Mouse (Mus musculus) neural tube, embryonic 14.5 days (tissue): ENCODE measurements around the gene Spon2. TPM values are rescaled to one million over a fixed set of nuclear protein-coding genes. Genes with fewer than 3 reads are reported as not detected.

Experiments
- ATAC-seq: fragments of 200-750 bp; cut with Nextera tagmentation; 2 replicates; pipeline ENCODE4 v1.8.0; 2017; ENCODE audit warnings: low read depth, mild to moderate bottlenecking, moderate TSS enrichment, moderate library complexity
- H3K27ac ChIP-seq: fragments of 300-500 bp; sonication (generic); 2 replicates; pipeline ENCODE4 v1.5.1; 2014; ENCODE audit warnings: low read depth, mild to moderate bottlenecking, control low read depth, low read length, moderate library complexity, mixed read lengths
- H3K27me3 ChIP-seq: fragments of 300-500 bp; sonication (generic); 2 replicates; pipeline ENCODE4 v1.6.1; 2014; ENCODE audit warnings: low read length; ENCODE audit not compliant: control insufficient read depth, insufficient read depth
- H3K36me3 ChIP-seq: fragments of 300-500 bp; sonication (generic); 2 replicates; pipeline ENCODE4 v1.6.1; 2014; ENCODE audit warnings: low read length, mixed read lengths; ENCODE audit not compliant: control insufficient read depth, insufficient read depth
- H3K4me1 ChIP-seq: fragments of 300-500 bp; sonication (generic); 2 replicates; pipeline ENCODE4 v1.6.1; 2014; ENCODE audit warnings: low read length; ENCODE audit not compliant: control insufficient read depth, insufficient read depth
- H3K4me2 ChIP-seq: fragments of 300-500 bp; sonication (generic); 2 replicates; pipeline ENCODE4 v1.6.1; 2014; ENCODE audit warnings: mild to moderate bottlenecking, low read depth, low read length, control low read depth
- H3K4me3 ChIP-seq: fragments of 300-500 bp; sonication (generic); 2 replicates; pipeline ENCODE4 v1.5.1; 2014; ENCODE audit warnings: low read depth, low read length, control low read depth, mixed read lengths
- H3K9ac ChIP-seq: fragments of 300-500 bp; sonication (generic); replicated peaks from 2 replicates; pipeline ENCODE4 v1.6.1; 2014; ENCODE audit warnings: low read depth, mild to moderate bottlenecking, control low read depth, low read length, mixed read lengths
- H3K9me3 ChIP-seq: fragments of 300-500 bp; sonication (generic); 2 replicates; pipeline ENCODE4 v1.6.1; 2016; ENCODE audit warnings: low read length; ENCODE audit not compliant: control insufficient read depth
- WGBS: fragments of 180-500 bp; shearing (Covaris S2); extraction: QIAGEN DNeasy Blood & Tissue Kit; methylation state at CpG from one replicate; pipeline ENCODE4 v1.1.7; 2014; 5-methylcytosine and 5-hydroxymethylcytosine counted together
- polyA plus RNA-seq: library from polyadenylated mRNA; unstranded; fragments of >200 nt; fragmentation: Nextera tagmentation; extraction: Ambion mirVana; gene quantifications from 2 replicates; pipeline ENCODE4 v1.2.1, GENCODE M21; 2014

Spon2 gene
- polyA plus RNA-seq, 1 experiment from 2014 or later: 0.54 TPM

GRCm38 (mm10) chr5:33237600-33238255, 19.5 kb upstream of the Spon2 start:
- no peak overlapping the region for H3K9ac ChIP-seq
- H3K9me3 ChIP-seq: no peaks in the 10 kb centered on the region
- H3K4me1 ChIP-seq: no peaks in the 10 kb centered on the region
- no peak overlapping the region for H3K4me3 ChIP-seq
- no peaks in the 10 kb centered on the region for H3K36me3 ChIP-seq
- no peak overlapping the region for H3K27ac ChIP-seq
- WGBS: 92% methylated on average over 10 of the region's 11 CpGs
- no peaks in the 10 kb centered on the region for H3K27me3 ChIP-seq
- no peak for ATAC-seq
- no peak overlapping the region for H3K4me2 ChIP-seq

- Histone ChIP-seq H3K4me2 (no peak overlapping the region), H3K9ac (no peak overlapping the region), H3K36me3 (no peaks in the 10 kb centered on the region), H3K27ac (no peak overlapping the region), H3K4me3 (no peak overlapping the region), H3K4me1 (no peaks in the 10 kb centered on the region), H3K27me3 (no peaks in the 10 kb centered on the region), H3K9me3 (no peaks in the 10 kb centered on the region)
- no peak for ATAC-seq
- WGBS: 69% methylated on average over 13 of the region's 13 CpGs
Measured at GRCm38 (mm10) chr5:33234391-33235031, 16.3 kb upstream of the Spon2 start.

DNA sequence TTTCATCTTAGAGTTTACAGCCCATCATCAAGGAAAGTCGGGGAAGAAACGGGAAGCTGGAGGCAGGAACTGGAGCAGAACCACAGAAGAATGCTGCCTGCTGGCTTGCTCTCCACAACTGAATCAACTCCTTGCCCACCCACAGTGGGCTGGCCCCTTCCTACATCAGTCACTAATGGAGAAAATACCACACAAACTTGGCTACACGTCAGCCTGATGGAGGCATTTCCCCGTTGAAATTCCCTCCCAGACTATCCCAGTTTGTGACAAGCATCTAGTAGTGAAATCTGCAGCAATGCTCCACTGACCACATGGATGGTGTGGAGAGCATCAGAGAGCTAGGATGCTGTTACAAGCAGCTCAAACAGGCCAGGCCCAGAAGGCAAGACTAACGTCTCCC, 14.5 kb upstream of the Spon2 start:
- Histone ChIP-seq H3K4me1 (no peaks in the 10 kb centered on the region), H3K27ac (no peak overlapping the region), H3K36me3 (no peaks in the 10 kb centered on the region), H3K4me2 (no peak overlapping the region), H3K9ac (no peak overlapping the region), H3K27me3 (no peaks in the 10 kb centered on the region), H3K4me3 (no peak overlapping the region), H3K9me3 (no peaks in the 10 kb centered on the region)
- WGBS: 82% methylated on average over 5 of the region's 5 CpGs
- ATAC-seq: no peak

DNA sequence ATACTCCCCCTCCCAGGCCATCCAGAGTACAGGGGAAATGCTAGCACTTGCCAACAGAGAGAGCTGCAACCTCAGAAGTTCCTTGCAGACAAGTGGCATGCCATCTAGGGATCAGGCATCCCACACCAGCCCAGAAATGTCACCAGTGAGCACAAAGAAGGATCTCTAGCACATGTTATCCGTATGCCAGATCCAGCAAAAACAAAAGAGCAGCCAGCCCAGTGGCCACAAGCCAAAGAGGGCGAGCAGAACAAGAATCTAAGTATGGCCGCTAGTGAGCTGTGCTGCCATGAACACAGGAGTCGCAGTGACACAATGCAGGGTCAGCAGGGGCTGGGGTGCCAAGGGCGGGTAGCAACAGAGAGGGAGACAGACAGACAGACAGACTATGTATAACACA, 12.0 kb upstream of the Spon2 start:
- no peak for ATAC-seq
- H3K4me2 ChIP-seq: no peak overlapping the region
- H3K9ac ChIP-seq: no peak overlapping the region
- H3K9me3 ChIP-seq: no peaks in the 10 kb centered on the region
- no peaks in the 10 kb centered on the region for H3K36me3 ChIP-seq
- no peaks in the 10 kb centered on the region for H3K4me1 ChIP-seq
- H3K27ac ChIP-seq: no peak overlapping the region
- no peaks in the 10 kb centered on the region for H3K27me3 ChIP-seq
- 46% methylated on average over 5 of the region's 5 CpGs for WGBS
- no peak overlapping the region for H3K4me3 ChIP-seq

GRCm38 (mm10) chr5:33228428-33228827, 10.2 kb upstream of the Spon2 start:
- Histone ChIP-seq H3K36me3 (no peaks in the 10 kb centered on the region), H3K4me2 (no peak overlapping the region), H3K9me3 (no peaks in the 10 kb centered on the region), H3K27me3 (no peaks in the 10 kb centered on the region), H3K4me1 (no peaks in the 10 kb centered on the region), H3K9ac (no peak overlapping the region), H3K4me3 (no peak overlapping the region), H3K27ac (no peak overlapping the region)
- 61% methylated on average over 5 of the region's 5 CpGs for WGBS
- no peak for ATAC-seq

DNA sequence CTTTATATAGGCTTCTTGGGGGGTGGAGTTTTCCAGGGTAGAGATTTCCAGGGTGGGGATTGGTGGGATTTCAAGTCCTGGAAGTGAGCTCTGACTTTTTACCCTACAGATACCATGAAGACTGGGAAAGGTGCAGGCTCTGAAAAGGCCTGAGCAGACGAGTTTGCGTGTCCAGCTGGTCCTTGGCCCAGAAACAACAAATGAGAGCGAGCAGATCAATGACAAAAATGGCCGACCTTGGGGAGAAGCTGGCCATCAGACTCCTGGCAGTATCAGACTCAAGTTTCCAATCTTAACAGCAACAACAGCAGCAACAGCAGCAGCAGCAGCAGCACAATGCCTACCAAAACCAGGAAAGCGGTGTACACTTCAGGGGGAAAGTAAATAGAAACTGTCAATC, 7.4 kb upstream of the Spon2 start:
- Histone ChIP-seq H3K4me2 (no peak overlapping the region), H3K27me3 (no peaks in the 10 kb centered on the region), H3K9me3 (no peaks in the 10 kb centered on the region), H3K9ac (no peak overlapping the region), H3K4me1 (no peaks in the 10 kb centered on the region), H3K36me3 (no peaks in the 10 kb centered on the region), H3K27ac (no peak overlapping the region), H3K4me3 (no peak overlapping the region)
- WGBS: 90% methylated on average over 5 of the region's 5 CpGs
- ATAC-seq: no peak

GRCm38 (mm10) chr5:33224491-33224890, 6.2 kb upstream of the Spon2 start:
- no peaks in the 10 kb centered on the region for H3K27me3 ChIP-seq
- no peaks in the 10 kb centered on the region for H3K9me3 ChIP-seq
- H3K9ac ChIP-seq: no peak overlapping the region
- no peak overlapping the region for H3K4me2 ChIP-seq
- H3K27ac ChIP-seq: no peak overlapping the region
- no peak for ATAC-seq
- 80% methylated on average over 7 of the region's 7 CpGs for WGBS
- no peaks in the 10 kb centered on the region for H3K36me3 ChIP-seq
- H3K4me3 ChIP-seq: no peak overlapping the region
- no peaks in the 10 kb centered on the region for H3K4me1 ChIP-seq

DNA sequence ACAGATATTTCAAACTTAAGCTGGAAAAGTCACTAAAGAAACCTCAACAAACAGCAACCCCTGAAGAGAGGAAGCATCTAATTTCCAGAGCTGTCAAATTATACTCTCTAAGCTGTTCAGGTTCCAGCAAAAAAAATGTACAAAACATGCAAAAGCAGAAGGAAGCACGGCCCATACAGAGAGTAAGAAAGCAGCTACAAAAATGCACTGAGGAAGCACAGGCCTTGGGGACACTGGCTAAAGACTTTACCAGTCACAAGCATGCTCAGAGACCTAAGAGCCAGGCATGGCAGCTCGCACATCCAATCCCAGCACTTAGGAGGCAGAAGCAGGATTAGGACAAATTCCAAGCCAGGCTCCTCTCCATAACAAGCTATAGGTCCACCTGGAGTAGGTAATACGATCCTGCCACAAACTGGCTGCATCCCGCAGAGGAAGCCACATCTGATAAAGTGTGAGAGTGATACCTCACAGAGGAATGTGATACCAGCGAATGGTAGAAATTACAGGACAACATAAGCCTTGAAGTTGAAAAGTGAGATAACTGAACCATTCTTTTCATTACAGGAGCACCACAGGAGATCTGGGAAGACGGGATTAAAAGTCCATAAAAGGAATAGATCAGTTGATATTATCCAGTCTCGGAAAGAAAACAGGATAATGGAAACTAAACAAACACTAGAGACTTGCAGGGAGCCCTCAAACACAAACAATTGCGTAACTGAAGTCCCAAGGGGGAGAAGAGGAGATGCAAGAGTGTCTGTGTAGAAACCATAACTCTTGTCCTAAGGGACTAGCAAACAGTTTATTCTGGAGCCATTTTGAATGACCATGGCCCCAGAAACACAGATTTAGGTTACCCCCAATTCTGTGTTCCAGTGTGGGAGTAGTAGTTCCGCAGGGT, 4.8 kb upstream of the Spon2 start:
- Histone ChIP-seq H3K4me2 (no peak overlapping the region), H3K36me3 (no peaks in the 10 kb centered on the region), H3K9ac (no peak overlapping the region), H3K9me3 (no peaks in the 10 kb centered on the region), H3K27me3 (no peaks in the 10 kb centered on the region), H3K27ac (no peak overlapping the region), H3K4me3 (no peak overlapping the region), H3K4me1 (no peaks in the 10 kb centered on the region)
- 77% methylated on average over 9 of the region's 9 CpGs for WGBS
- ATAC-seq: no peak

- no peak for ATAC-seq
- H3K4me3 ChIP-seq: no peak overlapping the region
- no peaks in the 10 kb centered on the region for H3K36me3 ChIP-seq
- no peak overlapping the region for H3K27ac ChIP-seq
- no peak overlapping the region for H3K9ac ChIP-seq
- 80% methylated on average over 6 of the region's 6 CpGs for WGBS
- no peaks in the 10 kb centered on the region for H3K9me3 ChIP-seq
- H3K27me3 ChIP-seq: no peaks in the 10 kb centered on the region
- H3K4me1 ChIP-seq: no peaks in the 10 kb centered on the region
- no peak overlapping the region for H3K4me2 ChIP-seq
Measured at GRCm38 (mm10) chr5:33222389-33222788, 4.1 kb upstream of the Spon2 start.
